Mouse (Mus musculus) kidney, adult 2 months (tissue): ENCODE data around the gene Aff2.

Source experiments
- CTCF ChIP-seq: fragments of 200-500 bp; conservative IDR thresholded peaks from 2 replicates; pipeline ENCODE4 v1.5.1; 2011; ENCODE audit warnings: low read depth, mild to moderate bottlenecking, control low read depth, low read length, moderate library complexity, mixed read lengths; ENCODE audit not compliant: insufficient read depth, insufficient read length
- POLR2A ChIP-seq: fragments of 200-500 bp; IDR thresholded peaks from one replicate; pipeline ENCODE4 v1.6.1; 2011; ENCODE audit warnings: low read depth, low read length, control low read depth

- TF ChIP-seq POLR2A, result no peak
- TF ChIP-seq CTCF, result no peak
Observed at GRCm38 (mm10) chrX:69744962-69745597, 385.0 kb downstream of the Aff2 start.
